ENCODE assay signal across 20 mouse cellular contexts in the genomic region with DNA sequence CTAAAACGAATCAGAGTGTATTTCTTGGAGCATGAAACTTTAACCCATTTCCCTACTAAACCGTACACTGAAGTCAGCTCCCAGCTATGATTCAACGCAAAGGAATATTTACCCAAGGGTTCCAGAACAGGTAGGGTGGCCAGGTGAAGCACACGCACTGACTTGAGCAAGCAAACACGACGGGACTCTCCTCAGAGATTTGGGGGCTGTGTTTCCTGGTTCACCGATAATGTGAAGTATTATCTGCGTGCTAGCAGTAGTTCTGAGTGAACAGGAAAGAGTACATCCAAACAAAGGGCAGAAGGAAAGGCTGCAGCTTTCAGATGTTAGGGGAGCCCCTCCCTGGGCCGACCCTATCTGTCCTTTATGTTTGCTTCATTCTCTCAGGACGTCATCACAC. TPM values are rescaled to one million over a fixed set of nuclear protein-coding genes. Genes with fewer than 3 reads are reported as not detected.
"Had no signal": no experiment of that assay in that cellular context is flagged by ENCODE, and none has a peak within 500 bp of the region (broad histone marks: within the 10 kb centered on the region; RNA-seq: fewer than 3 reads in every experiment).

No protein-coding gene starts in this region.

- H3K27me3 ChIP-seq: liver, embryonic 12.5 days; lung, embryonic 15.5 days; neural tube, embryonic 15.5 days had no signal

- H3K4me2 ChIP-seq: liver, embryonic 12.5 days; lung, embryonic 15.5 days; neural tube, embryonic 15.5 days had no signal

- H3K36me3 ChIP-seq: limb, embryonic 10.5 days; liver, embryonic 12.5 days; lung, embryonic 15.5 days; midbrain, embryonic 10.5 days; neural tube, embryonic 15.5 days had no signal

- H3K9me3 ChIP-seq: limb, embryonic 10.5 days; liver, embryonic 12.5 days; lung, embryonic 15.5 days; midbrain, embryonic 10.5 days; neural tube, embryonic 15.5 days had no signal

- H3K9ac ChIP-seq: liver, embryonic 12.5 days; lung, embryonic 15.5 days; neural tube, embryonic 15.5 days had no signal

- DNase-seq: kidney, adult 18-20 months; kidney, postnatal 10 days; kidney, postnatal 4 days; lung, postnatal 4 days; midbrain, embryonic 14.5 days; right cerebral cortex, adult 18-20 months had no signal

- ATAC-seq: liver, embryonic 12.5 days had no signal

- H3K27ac ChIP-seq: layer of hippocampus, adult 2 months; limb, embryonic 10.5 days; liver, embryonic 12.5 days; lung, embryonic 15.5 days; midbrain, embryonic 10.5 days; neural tube, embryonic 15.5 days had no signal

- H3K4me3 ChIP-seq: layer of hippocampus, adult 2 months; limb, embryonic 10.5 days; liver, embryonic 12.5 days; lung, embryonic 15.5 days; midbrain, embryonic 10.5 days; myocyte; neural tube, embryonic 15.5 days had no signal

RNA-seq across cellular contexts. Expression of a gene that starts 5.5 kb away (rescaled TPM):
- total RNA-seq: layer of hippocampus, adult 2 months; layer of hippocampus, postnatal 10 days; left cerebral cortex, adult 18-20 months; left cerebral cortex, postnatal 10 days had no signal
- polyA plus RNA-seq: kidney, embryonic 14.5 days; limb, embryonic 10.5 days; limb, embryonic 14.5 days; liver, embryonic 12.5 days; liver, embryonic 16.5 days; lung, embryonic 15.5 days; midbrain, embryonic 10.5 days; midbrain, embryonic 14.5 days; neural tube, embryonic 11.5 days; neural tube, embryonic 15.5 days had no signal
